Mouse (Mus musculus) megakaryocyte, embryonic 14.5 days (primary cell): ENCODE results near the gene Arntl.

Experiments used
- FLI1 ChIP-seq: IDR thresholded peaks from 2 replicates; pipeline ENCODE4 v1.6.1; 2012; ENCODE audit warnings: low read length, inconsistent platforms, mixed read lengths
- GATA1 ChIP-seq: IDR thresholded peaks from 3 replicates; pipeline ENCODE4 v1.6.1; 2012; ENCODE audit warnings: mixed read lengths, low read length, inconsistent platforms, borderline replicate concordance

- TF ChIP-seq GATA1 (no peak), FLI1 (no peak)
Observed at GRCm38 (mm10) chr7:113272338-113272997, 65.2 kb downstream of the Arntl start.
